Mouse (Mus musculus): Measurements from ENCODE around the gene Tiprl.

Tiprl gene

DNA sequence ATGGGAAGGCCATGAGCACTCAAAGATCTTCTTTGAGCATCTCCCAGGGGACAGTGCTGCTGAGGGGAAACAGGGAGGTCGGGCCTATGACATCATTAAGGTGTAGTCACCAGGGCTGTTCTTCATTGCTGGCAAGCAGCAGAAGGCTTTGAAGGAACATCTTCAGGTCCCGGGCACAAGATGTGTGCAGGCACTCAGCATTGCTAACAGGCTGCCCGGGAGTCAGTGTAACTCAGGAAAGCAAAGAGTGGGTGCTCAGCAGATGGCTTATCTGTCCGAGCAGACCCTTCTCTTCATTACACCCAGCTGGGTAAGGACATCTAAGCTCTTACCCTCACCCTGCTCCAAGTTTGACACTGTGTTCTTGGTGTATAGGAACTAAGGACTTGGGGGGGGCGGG lies 57.5 kb downstream of the Tiprl start:
- no peak for DNase-seq (ENCODE audit: low read depth, low spot score)

DNA sequence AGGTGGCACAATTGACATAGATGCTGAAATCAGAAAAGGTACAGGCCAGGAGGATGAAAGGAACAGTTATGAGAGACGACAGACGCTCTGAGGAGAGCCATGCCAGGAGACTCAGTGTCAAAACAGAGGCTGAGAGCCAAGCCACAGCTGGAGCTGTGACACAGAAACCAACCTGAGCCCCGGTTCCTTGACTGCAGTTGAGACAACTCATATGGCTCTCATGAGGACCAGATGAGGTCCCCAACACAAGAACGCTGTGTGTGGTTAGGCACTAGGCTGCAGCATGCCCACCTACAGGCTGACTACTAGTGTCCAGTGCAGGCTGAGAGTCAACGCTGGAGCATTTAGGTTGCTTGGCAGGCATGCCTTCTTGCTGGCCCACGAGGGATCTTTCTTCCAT lies 58.7 kb downstream of the Tiprl start:
- DNase-seq (ENCODE audit: low read depth, low spot score) = no peak

DNA sequence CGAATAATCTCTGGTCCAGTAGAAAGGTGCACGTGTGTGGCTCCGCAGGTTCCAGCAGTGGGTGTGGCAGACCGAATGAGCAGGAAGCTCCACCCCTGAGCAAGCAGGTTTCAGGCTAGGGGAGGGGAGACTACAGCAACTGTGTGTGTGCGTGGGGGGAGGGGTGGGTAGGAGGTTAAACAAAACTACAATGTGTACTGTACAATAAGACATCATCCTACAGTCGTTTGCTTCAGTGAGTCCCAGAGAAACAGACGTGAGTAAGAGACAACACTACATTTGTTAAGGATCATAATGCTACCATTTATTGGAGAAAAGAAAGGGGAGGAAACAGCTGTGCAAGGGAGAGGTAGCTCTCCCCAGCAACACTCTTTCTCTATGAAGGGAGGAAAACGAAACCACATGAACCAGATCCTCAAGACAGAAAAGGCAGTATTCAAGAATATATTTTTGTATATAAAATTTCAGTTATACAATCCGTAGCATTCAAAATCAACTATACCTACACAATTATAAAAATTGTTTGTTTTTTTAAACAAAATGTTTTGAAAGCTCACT lies 62.7 kb downstream of the Tiprl start:
- DNase-seq (ENCODE audit: low read depth, low spot score) = no peak

DNA sequence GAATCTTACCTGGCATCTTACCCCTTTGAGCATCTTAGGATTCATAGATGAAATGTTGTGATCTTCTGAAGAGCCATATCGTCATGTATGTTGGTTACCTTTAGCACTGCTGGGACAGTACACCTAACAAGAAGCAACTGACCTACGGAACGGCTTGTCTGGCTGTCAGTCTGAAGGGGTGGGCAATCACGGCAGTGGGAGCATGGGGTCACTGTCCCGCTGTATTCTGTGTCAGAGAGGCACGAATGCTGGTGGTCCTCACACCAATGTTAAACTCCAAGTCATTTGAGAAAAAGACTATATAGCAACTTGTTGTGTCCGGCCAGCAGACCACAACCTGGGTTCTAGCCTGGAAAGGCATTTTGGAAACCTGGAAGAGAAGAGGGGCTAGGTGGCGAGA lies 65.5 kb downstream of the Tiprl start:
- DNase-seq (ENCODE audit: low read depth, low spot score) = no peak

DNA sequence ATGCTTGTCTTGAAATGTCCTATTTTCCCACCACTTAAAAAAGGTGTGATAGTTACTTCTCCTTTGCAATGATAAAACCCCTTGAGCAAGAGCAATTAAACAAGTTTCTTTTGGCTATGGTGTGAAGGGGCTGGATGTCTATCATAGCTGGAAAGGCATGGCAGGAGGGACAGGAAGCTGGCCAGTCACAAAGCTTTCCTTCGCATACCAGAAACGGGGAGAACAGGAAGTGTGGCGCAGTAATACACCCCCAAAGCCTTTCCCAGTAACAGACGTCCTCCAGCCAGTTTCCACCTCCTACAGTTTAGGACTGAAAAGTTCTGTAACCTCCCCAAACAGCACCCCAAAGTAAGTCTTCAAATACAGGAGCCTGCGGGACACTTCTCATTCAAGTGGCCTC lies 66.6 kb downstream of the Tiprl start:
- no peak for DNase-seq (ENCODE audit: low read depth, low spot score)

DNA sequence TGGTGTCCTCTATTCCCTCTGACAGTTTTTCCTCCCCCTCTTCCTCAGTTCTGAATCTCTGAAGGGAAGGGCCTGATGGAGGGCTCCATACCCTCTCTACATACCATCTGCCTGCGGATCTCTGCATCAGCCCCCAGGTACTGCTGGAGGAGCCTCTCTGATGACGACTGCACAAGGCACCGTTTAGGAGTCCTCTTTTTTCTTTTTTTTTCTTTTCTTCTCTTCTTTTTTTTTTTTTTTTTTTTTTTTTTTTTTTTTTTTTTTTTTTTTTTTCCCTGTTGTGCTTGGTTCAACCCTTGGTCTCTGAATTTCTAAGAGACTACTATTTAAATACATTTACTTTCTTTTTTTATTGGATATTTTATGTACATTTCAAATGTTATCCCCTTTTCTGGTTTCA lies 67.3 kb downstream of the Tiprl start:
- no peak for DNase-seq (ENCODE audit: low read depth, low spot score)

DNA sequence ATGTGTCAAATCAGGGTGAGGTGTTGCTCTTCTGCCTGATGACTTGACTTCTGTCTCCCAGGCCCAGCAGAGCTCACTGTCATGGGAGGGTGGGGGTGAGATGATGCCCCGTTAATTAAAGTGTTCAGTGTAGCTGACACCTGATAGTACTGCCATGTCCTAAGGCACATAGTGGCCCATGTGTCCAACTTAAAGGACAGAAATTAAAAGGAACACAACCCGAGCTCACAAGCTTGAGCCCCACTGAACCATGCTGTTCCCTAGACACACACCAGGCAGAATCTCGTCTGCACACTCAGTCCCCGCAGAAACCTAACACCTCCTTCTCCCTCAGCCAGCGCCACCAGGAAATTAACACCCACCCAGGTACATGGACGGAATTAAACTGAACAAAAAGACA lies 71.9 kb downstream of the Tiprl start:
- no peak for DNase-seq (ENCODE audit: low read depth, low spot score)

All from skeletal muscle tissue, adult 2 months (tissue).